Mouse (Mus musculus) liver, embryonic 13.5 days (tissue): ENCODE measurements around the gene Btbd35f7. TPM values are rescaled to one million over a fixed set of nuclear protein-coding genes. Genes with fewer than 3 reads are reported as not detected.
"Not testable (repeated sequence)": the region's sequence is repeated elsewhere in the genome, so short reads cannot be mapped to it uniquely, and the experiment has no call there.

Source experiments
- ATAC-seq: fragments of 200-750 bp; cut with Nextera tagmentation; 2 replicates; pipeline ENCODE4 v1.8.0; 2017; ENCODE audit warnings: low read depth, mild to moderate bottlenecking, moderate number of reproducible peaks, moderate library complexity
- DNase-seq: peaks from one replicate; pipeline ENCODE4 v3.0.0; 2022
- H3K27ac ChIP-seq: fragments of 300-500 bp; sonication (generic); 2 replicates; pipeline ENCODE4 v1.5.1; 2015; ENCODE audit warnings: moderate library complexity, mild to moderate bottlenecking, inconsistent platforms
- H3K27me3 ChIP-seq: fragments of 300-500 bp; sonication (generic); 2 replicates; pipeline ENCODE4 v1.6.1; 2015; ENCODE audit warnings: mild to moderate bottlenecking, inconsistent platforms
- H3K36me3 ChIP-seq: fragments of 300-500 bp; sonication (generic); 2 replicates; pipeline ENCODE4 v1.6.1; 2015; ENCODE audit warnings: mild to moderate bottlenecking, inconsistent platforms
- H3K4me1 ChIP-seq: fragments of 300-500 bp; sonication (generic); replicated peaks from 2 replicates; pipeline ENCODE4 v1.6.1; 2015; ENCODE audit warnings: inconsistent platforms
- H3K4me2 ChIP-seq: fragments of 300-500 bp; sonication (generic); 2 replicates; pipeline ENCODE4 v1.6.1; 2015; ENCODE audit warnings: inconsistent platforms, mild to moderate bottlenecking, moderate library complexity
- H3K4me3 ChIP-seq: fragments of 300-500 bp; sonication (generic); replicated peaks from 2 replicates; pipeline ENCODE4 v1.5.1; 2015; ENCODE audit warnings: mild to moderate bottlenecking, inconsistent platforms
- H3K9ac ChIP-seq: fragments of 300-500 bp; sonication (generic); 2 replicates; pipeline ENCODE4 v1.6.1; 2015; ENCODE audit warnings: mild to moderate bottlenecking, inconsistent platforms
- H3K9me3 ChIP-seq: fragments of 300-500 bp; sonication (generic); replicated peaks from 2 replicates; pipeline ENCODE4 v1.6.1; 2016; ENCODE audit warnings: inconsistent platforms
- WGBS: fragments of 180-500 bp; shearing (Covaris S2); methylation state at CpG from one replicate; pipeline ENCODE4 v1.1.7; 2015; ENCODE audit not compliant: insufficient replicate concordance; 5-methylcytosine and 5-hydroxymethylcytosine counted together
- polyA plus RNA-seq: library from polyadenylated mRNA; unstranded; fragments of >200 nt; fragmentation: Nextera tagmentation; extraction: Ambion mirVana; gene quantifications from 2 replicates; pipeline ENCODE4 v1.2.1, GENCODE M21; 2015

The Btbd35f7 gene
- polyA plus RNA-seq: not detected in 2 replicates

DNA sequence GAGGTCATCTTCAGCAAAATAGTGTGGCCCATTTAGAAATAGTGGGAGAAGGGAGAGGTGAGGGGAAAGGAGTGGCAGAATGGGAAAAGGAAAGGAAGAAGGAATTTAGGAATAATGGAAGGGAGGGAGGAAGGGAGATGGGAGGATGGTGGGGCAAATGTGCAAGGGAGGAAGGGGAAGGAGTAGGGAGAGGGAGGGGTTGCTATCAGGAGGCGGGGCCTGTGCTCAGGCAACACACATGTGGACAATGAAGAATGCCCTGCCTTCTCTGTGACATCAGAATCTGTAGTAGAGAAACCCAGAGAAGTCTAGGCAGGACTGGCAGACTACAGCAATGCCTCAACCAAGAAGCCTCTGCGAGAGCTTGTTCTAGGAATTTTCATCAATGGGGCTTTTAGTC lies at the start of gene Btbd35f7:
TSS of gene Btbd35f7 (plus strand) at position 301 of the 400 bp plus-strand sequence.
- H3K36me3 ChIP-seq, H3K9me3 ChIP-seq, H3K27ac ChIP-seq, DNase-seq, H3K4me1 ChIP-seq, H3K4me2 ChIP-seq, H3K9ac ChIP-seq, ATAC-seq, H3K27me3 ChIP-seq, H3K4me3 ChIP-seq: not testable (repeated sequence)
- WGBS: no CpG with 5 or more reads among the region's 2 CpGs

Other genes starting within 250 kb of the Btbd35f7 start
- not detected in 2 replicates for gene Mycs, start 199.8 kb upstream of the Btbd35f7 start, polyA plus RNA-seq